Mouse (Mus musculus): Measurements from ENCODE around the gene Gon7. TPM values are rescaled to one million over a fixed set of nuclear protein-coding genes. Genes with fewer than 3 reads are reported as not detected.

Gon7 gene
- polyA plus RNA-seq, 1 experiment from 2014 or later, result 46.0 TPM

DNA sequence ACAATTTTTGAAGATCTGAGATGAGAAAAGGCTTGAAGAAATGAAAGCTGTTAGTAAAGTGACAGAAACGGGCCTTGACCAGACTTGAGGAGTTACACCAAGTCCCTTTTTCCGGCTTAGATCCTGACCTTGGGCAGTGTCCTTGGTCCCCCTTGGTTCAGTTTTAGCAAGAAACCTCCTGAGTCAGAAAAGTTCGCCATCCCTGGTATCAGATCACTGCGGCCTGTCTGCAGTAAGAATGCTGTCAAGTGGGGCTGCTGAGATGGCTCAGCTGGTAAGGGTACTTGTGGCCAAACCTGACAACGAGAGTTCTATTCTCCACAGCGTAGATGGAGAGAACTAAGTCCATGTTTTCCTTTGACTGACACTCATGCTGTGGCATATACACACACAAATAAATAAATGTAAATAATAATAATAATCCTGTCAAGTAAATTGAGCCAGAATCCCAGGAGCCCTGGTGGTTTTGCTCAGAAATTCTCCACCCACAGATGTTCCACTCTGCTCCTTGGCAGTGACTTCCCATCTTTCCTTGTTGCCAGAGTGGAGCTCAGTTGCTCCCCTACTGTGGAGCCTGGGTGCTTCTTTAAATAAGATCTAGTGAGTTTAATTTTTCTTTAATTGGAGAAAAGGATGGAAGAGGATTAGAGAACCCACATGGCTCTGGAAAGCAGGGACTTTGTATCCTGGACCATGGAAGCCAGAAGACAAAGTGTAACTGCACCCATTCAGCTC, 51.5 kb downstream of the Gon7 start:
- WGBS, result 76% methylated on average over 6 of the region's 6 CpGs
- no peaks in the 10 kb centered on the region for H3K9me3 ChIP-seq (ENCODE audit: control insufficient read depth, low read length)
- ATAC-seq (replicated peaks; ENCODE audit: low FRiP score) (no peak), DNase-seq (ENCODE audit: low spot score) (no peak)
- peak overlapping the region; percentile 73; the same call in 1 of the 2 replicates for H3K4me3 ChIP-seq (ENCODE audit: low read depth, low read length)
- H3K36me3 ChIP-seq (ENCODE audit: control insufficient read depth, insufficient read depth, low read length), result no peaks in the 10 kb centered on the region
- H3K27ac ChIP-seq (ENCODE audit: low read depth, low read length), result no peak overlapping the region
- no peaks in the 10 kb centered on the region for H3K27me3 ChIP-seq (ENCODE audit: control insufficient read depth, insufficient read depth, low read length)
- H3K4me2 ChIP-seq (ENCODE audit: low read depth, low read length, severe bottlenecking), result peak overlapping the region; percentile 92
- H3K9ac ChIP-seq (ENCODE audit: low read length), result no peak overlapping the region
- peaks cover 10% of the 10 kb centered on the region for H3K4me1 ChIP-seq (replicated peaks; ENCODE audit: control insufficient read depth, insufficient read depth, low read length)

DNA sequence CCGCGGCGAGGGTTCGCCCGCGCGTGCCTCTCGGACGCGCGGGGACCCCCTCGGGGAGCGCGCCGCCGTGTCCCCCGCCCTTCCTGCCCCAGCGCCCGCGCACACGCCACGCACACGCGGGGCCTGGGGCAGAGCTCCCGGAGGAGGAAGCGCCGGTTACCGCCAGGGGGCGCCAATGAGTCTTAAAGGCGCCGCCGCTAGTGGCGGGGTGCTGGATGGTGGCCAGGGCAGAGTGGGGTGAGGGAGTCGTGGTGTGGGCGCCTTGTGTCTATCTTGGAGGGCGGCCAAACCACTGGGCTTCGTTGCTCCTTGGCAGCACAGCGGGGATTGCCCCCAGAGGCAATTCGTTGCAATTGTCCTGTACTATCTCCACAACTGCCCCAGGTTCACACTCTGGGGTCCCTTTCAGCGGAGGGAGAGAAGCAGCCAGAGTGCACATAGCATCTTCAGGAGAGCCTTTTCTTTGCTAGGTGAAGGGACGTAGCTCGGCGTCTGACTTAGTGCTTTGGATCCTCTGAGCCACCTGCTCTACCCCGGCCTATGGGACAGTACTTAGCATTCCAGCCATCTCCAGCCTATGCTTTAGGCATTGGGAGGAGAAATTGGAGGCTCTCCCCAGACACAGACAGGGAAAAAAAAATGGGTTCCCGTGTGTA, 52.3 kb downstream of the Gon7 start:
- H3K9me3 ChIP-seq (ENCODE audit: control insufficient read depth, low read length), result no peaks in the 10 kb centered on the region
- WGBS, result 2% methylated on average over 28 of the region's 45 CpGs
- ATAC-seq (replicated peaks; ENCODE audit: low FRiP score) (peak; percentile 83), DNase-seq (ENCODE audit: low spot score) (peak; percentile 91)
- peak overlapping the region; percentile 92 for H3K4me2 ChIP-seq (ENCODE audit: low read depth, low read length, severe bottlenecking)
- H3K36me3 ChIP-seq (ENCODE audit: control insufficient read depth, insufficient read depth, low read length), result no peaks in the 10 kb centered on the region
- peak overlapping the region; percentile 73 for H3K4me3 ChIP-seq (ENCODE audit: low read depth, low read length)
- 0 out of 2 replicates have a peak overlapping the region, but pooled peaks have one; percentile 37 for H3K27ac ChIP-seq (ENCODE audit: low read depth, low read length)
- peak overlapping the region; percentile 84 for H3K9ac ChIP-seq (ENCODE audit: low read length)
- no peaks in the 10 kb centered on the region for H3K27me3 ChIP-seq (ENCODE audit: control insufficient read depth, insufficient read depth, low read length)
- peaks cover 10% of the 10 kb centered on the region for H3K4me1 ChIP-seq (replicated peaks; ENCODE audit: control insufficient read depth, insufficient read depth, low read length)

DNA sequence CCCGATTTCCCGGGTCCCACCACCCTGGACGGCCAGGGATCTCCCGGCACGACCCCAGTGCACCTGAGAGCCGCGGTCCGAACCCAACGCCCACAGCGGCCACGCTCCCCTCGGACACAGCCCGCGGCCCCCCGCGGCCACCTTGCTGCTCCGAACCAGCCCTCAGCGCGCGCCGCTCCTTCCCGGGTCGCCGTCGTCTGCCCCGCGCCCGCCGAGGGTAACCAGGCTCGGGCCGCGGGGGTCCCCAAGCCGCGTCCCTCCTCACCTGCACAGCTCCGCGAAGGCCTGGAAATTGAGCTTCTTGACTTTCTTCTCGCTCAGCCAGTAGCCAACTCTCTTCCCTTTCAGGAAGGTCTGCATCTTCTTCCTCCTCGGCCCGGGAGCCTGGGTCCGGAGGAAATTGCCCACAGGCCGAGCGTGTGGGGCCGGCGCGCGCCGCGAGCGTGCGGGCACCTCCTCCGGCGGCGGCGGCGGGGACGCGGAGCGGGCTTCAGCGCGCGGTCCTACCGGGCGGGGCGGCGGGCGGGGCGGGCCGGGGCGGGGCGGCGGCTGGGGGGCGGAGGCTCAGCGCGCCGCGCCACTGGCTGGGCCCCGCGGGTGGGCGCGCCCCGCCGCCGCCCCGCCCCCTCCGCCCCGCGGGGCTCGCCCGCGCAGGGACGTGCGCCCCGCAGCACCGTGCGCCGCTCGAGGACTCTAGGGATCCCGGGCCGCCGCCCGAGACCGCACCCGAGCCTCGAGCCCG, 53.0 kb downstream of the Gon7 start, which contains the start of gene Itpk1:
TSS of gene Itpk1 (minus strand) at position 474 of the 742 bp plus-strand sequence.
- peak within 1 kb of the TSS; percentile 92 for H3K4me2 ChIP-seq (ENCODE audit: low read depth, low read length, severe bottlenecking)
- H3K4me3 ChIP-seq (ENCODE audit: low read depth, low read length), result peak within 1 kb of the TSS; percentile 73
- H3K36me3 ChIP-seq (ENCODE audit: control insufficient read depth, insufficient read depth, low read length), result no peaks in the 10 kb centered on the region
- H3K27me3 ChIP-seq (ENCODE audit: control insufficient read depth, insufficient read depth, low read length), result no peaks in the 10 kb centered on the region
- peak; percentile 84 for DNase-seq (ENCODE audit: low spot score)
- peaks cover 10% of the 10 kb centered on the region for H3K4me1 ChIP-seq (replicated peaks; ENCODE audit: control insufficient read depth, insufficient read depth, low read length)
- ATAC-seq (replicated peaks; ENCODE audit: low FRiP score), result peak; percentile 80
- H3K9me3 ChIP-seq (ENCODE audit: control insufficient read depth, low read length), result no peaks in the 10 kb centered on the region
- H3K9ac ChIP-seq (ENCODE audit: low read length), result peak within 1 kb of the TSS; percentile 84
- peak within 1 kb of the TSS; percentile 46; the same call in 1 of the 2 replicates for H3K27ac ChIP-seq (ENCODE audit: low read depth, low read length)
- WGBS, result 0% methylated on average over 68 of the region's 105 CpGs

DNA sequence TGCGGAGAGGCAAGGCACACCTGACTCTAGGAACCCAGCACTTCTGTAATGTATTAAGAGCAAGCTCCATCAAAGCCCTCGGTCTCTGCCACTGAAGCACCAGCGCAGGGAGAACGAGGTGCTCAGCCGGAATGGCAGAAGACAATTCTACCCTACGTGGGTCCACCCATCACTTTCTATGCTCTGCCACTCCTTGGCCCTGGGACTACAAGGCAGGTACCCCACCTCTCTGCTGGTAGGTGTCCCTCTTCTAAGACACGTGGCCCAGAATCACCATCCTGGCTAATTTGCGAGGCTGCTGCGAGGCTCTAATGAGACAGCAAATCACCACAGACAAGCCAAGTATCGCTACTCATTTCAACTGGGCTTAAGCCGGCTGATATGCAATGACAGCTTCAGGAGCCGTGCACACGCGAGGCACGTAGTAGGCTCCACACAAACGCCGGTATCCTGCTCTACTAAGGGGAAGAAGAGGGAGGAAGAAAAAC, 53.6 kb downstream of the Gon7 start:
- Histone ChIP-seq H3K36me3 (ENCODE audit: control insufficient read depth, insufficient read depth, low read length) (no peaks in the 10 kb centered on the region), H3K4me2 (ENCODE audit: low read depth, low read length, severe bottlenecking) (peak overlapping the region; percentile 92), H3K27ac (ENCODE audit: low read depth, low read length) (no peak overlapping the region), H3K9me3 (ENCODE audit: control insufficient read depth, low read length) (no peaks in the 10 kb centered on the region), H3K27me3 (ENCODE audit: control insufficient read depth, insufficient read depth, low read length) (no peaks in the 10 kb centered on the region), H3K9ac (ENCODE audit: low read length) (peak overlapping the region; percentile 70), H3K4me1 (replicated peaks; ENCODE audit: control insufficient read depth, insufficient read depth, low read length) (peaks cover 16% of the 10 kb centered on the region), H3K4me3 (ENCODE audit: low read depth, low read length) (peak overlapping the region; percentile 73)
- ATAC-seq (replicated peaks; ENCODE audit: low FRiP score), result peak; percentile 4; the same call in 1 of the 2 replicates
- WGBS, result 10% methylated on average over 17 of the region's 17 CpGs
- no peak for DNase-seq (ENCODE audit: low spot score)

DNA sequence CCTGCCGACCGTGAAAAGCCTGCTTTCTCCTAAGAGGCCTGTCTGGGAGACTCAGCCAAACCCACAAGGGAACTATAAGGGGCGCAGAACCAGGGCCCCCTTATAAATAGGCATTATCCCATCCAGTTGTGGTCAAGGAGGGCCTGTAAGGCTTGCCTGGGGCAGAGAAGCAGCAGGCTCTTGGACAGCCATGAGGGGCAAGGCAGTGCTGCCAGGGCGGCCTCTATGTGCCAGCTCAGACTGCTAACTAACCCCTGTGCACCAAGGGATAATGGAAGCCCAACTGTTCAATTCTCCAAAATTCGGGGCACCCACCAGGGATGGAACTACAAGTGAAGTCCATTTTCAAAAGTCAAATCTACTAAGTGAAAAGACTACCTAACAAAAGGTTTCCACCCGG, 54.2 kb downstream of the Gon7 start:
- DNase-seq (ENCODE audit: low spot score), result peak; percentile 64
- ATAC-seq (replicated peaks; ENCODE audit: low FRiP score), result no peak
- Histone ChIP-seq H3K27me3 (ENCODE audit: control insufficient read depth, insufficient read depth, low read length) (no peaks in the 10 kb centered on the region), H3K9ac (ENCODE audit: low read length) (peak overlapping the region; percentile 70), H3K4me2 (ENCODE audit: low read depth, low read length, severe bottlenecking) (peak overlapping the region; percentile 92), H3K4me3 (ENCODE audit: low read depth, low read length) (peak overlapping the region; percentile 73), H3K36me3 (ENCODE audit: control insufficient read depth, insufficient read depth, low read length) (no peaks in the 10 kb centered on the region), H3K27ac (ENCODE audit: low read depth, low read length) (no peak overlapping the region), H3K9me3 (ENCODE audit: control insufficient read depth, low read length) (no peaks in the 10 kb centered on the region), H3K4me1 (replicated peaks; ENCODE audit: control insufficient read depth, insufficient read depth, low read length) (peaks cover 21% of the 10 kb centered on the region)
- 34% methylated on average over 6 of the region's 6 CpGs for WGBS

Other genes starting within 250 kb of the Gon7 start
- gene Chga, start 202.8 kb downstream of the Gon7 start, polyA plus RNA-seq (2014; fragmentation: Nextera tagmentation; extraction: Ambion mirVana), result 16.7 and 18.1 TPM in 2 replicates
- 19.6 and 21.5 TPM in 2 replicates for gene Itpk1, start 52.9 kb downstream of the Gon7 start, polyA plus RNA-seq (2014; fragmentation: Nextera tagmentation; extraction: Ambion mirVana)
- 31.9 and 34.4 TPM in 2 replicates for gene Moap1, start 14.1 kb downstream of the Gon7 start, polyA plus RNA-seq (2014; fragmentation: Nextera tagmentation; extraction: Ambion mirVana)
- 12.7 and 14.0 TPM in 2 replicates for gene Tmem251, start 14.0 kb downstream of the Gon7 start, polyA plus RNA-seq (2014; fragmentation: Nextera tagmentation; extraction: Ambion mirVana)
- not detected in 2 replicates for gene Gm28051, start within 50 bp of the Gon7 start, polyA plus RNA-seq (2014; fragmentation: Nextera tagmentation; extraction: Ambion mirVana)
- 70.6 and 79.2 TPM in 2 replicates for gene Ubr7, start 164 bp upstream of the Gon7 start, polyA plus RNA-seq (2014; fragmentation: Nextera tagmentation; extraction: Ambion mirVana)
- 31.8 and 32.7 TPM in 2 replicates for gene Gm20604, start 869 bp upstream of the Gon7 start, polyA plus RNA-seq (2014; fragmentation: Nextera tagmentation; extraction: Ambion mirVana)
- gene Btbd7, start 120.7 kb upstream of the Gon7 start, polyA plus RNA-seq (2014; fragmentation: Nextera tagmentation; extraction: Ambion mirVana), result 21.9 and 22.1 TPM in 2 replicates
- gene Cox8c, start 141.5 kb upstream of the Gon7 start, polyA plus RNA-seq (2014; fragmentation: Nextera tagmentation; extraction: Ambion mirVana), result not detected in 2 replicates
- 2.1 and 2.2 TPM in 2 replicates for gene Unc79, start 191.1 kb upstream of the Gon7 start, polyA plus RNA-seq (2014; fragmentation: Nextera tagmentation; extraction: Ambion mirVana)